Mouse (Mus musculus) liver, embryonic 14.5 days (tissue): ENCODE results near the gene Fgfr2.

Source experiments
- CTCF ChIP-seq: IDR thresholded peaks from 2 replicates; pipeline ENCODE4 v1.5.1; 2016; ENCODE audit warnings: antibody characterized with exemption, low read depth, control low read depth
- EP300 ChIP-seq: IDR thresholded peaks from 2 replicates; pipeline ENCODE4 v1.6.1; 2016; ENCODE audit warnings: antibody characterized with exemption, low read depth

DNA sequence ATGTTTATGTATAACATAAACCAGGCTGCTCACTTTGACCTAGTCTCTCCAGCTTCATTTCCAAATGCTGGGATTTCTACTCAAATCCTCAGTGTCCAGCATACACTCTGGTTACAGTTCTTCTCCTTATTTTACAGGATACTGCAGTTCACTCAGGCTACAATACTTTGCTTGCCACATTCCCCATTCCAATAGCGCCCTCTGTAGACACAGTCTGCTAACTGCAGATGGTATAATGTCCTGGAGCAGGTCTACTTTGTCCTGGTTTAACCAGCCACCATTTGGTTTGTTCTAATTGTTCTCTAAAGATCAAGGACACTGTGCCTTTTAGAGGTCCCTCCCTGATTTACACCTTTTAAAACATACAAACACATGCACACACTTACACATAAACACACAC is 2047.2 kb downstream of the Fgfr2 start:
- TF ChIP-seq CTCF (peak; percentile 13; the same call in 1 of the 2 replicates), EP300 (no peak)
